Mouse (Mus musculus) bone marrow, adult 2 months (tissue): ENCODE measurements around the gene Stum.

ENCODE experiments used
- CTCF ChIP-seq: fragments of 200-500 bp; IDR thresholded peaks from 2 replicates; pipeline ENCODE4 v1.5.1; 2011; ENCODE audit warnings: low read length, control low read depth; ENCODE audit not compliant: control insufficient read depth, insufficient read depth
- POLR2A ChIP-seq: fragments of 200-500 bp; IDR thresholded peaks from 2 replicates; pipeline ENCODE4 v1.6.1; 2011; ENCODE audit warnings: low read depth, mild to moderate bottlenecking, control low read depth, low read length, borderline replicate concordance; ENCODE audit not compliant: control insufficient read depth

GRCm38 (mm10) chr1:180393017-180393797, 90.1 kb downstream of the Stum start:
- no peak for TF ChIP-seq POLR2A
- no peak for TF ChIP-seq CTCF
